Mouse (Mus musculus): ENCODE data around the gene Ncam1.
A peak's percentile ranks its signal among the peaks of the same experiment; 100 is the strongest.

Gene Ncam1

GRCm38 (mm10) chr9:49570731-49571694, 227.7 kb downstream of the Ncam1 start:
- peak in 1 of 2 experiments; percentile 67 for DNase-seq (ENCODE audit: low spot score in 2 of 2)

GRCm38 (mm10) chr9:49570033-49570660, 228.6 kb downstream of the Ncam1 start:
- DNase-seq (ENCODE audit: low spot score in 2 of 2) = peak in 1 of 2 experiments; percentile 36

GRCm38 (mm10) chr9:49565846-49566245, 232.9 kb downstream of the Ncam1 start:
- DNase-seq (ENCODE audit: low spot score in 2 of 2) = no peak

- DNase-seq (ENCODE audit: low spot score in 2 of 2) = no peak
Measured at GRCm38 (mm10) chr9:49558941-49559340, 239.8 kb downstream of the Ncam1 start.

GRCm38 (mm10) chr9:49551353-49551752, 247.4 kb downstream of the Ncam1 start:
- no peak for DNase-seq (ENCODE audit: low spot score in 2 of 2)

GRCm38 (mm10) chr9:49542593-49542992, 256.1 kb downstream of the Ncam1 start:
- no peak for DNase-seq (ENCODE audit: low spot score in 2 of 2)

GRCm38 (mm10) chr9:49537814-49538213, 260.9 kb downstream of the Ncam1 start:
- DNase-seq (ENCODE audit: low spot score in 2 of 2) = peak in 1 of 2 experiments; percentile 46

- no peak for DNase-seq (ENCODE audit: low spot score in 2 of 2)
Measured at GRCm38 (mm10) chr9:49536593-49536992, 262.1 kb downstream of the Ncam1 start.

GRCm38 (mm10) chr9:49534958-49535357, 263.8 kb downstream of the Ncam1 start:
- DNase-seq (ENCODE audit: low spot score in 2 of 2) = no peak

GRCm38 (mm10) chr9:49533912-49534491, 264.7 kb downstream of the Ncam1 start:
- no peak for DNase-seq (ENCODE audit: low spot score in 2 of 2)

GRCm38 (mm10) chr9:49533455-49533854, 265.3 kb downstream of the Ncam1 start:
- no peak for DNase-seq (ENCODE audit: low spot score in 2 of 2)

- no peak for DNase-seq (ENCODE audit: low spot score in 2 of 2)
Measured at GRCm38 (mm10) chr9:49531833-49532232, 266.9 kb downstream of the Ncam1 start.

GRCm38 (mm10) chr9:49531257-49531656, 267.5 kb downstream of the Ncam1 start:
- DNase-seq (ENCODE audit: low spot score in 2 of 2) = no peak

GRCm38 (mm10) chr9:49530739-49531138, 268.0 kb downstream of the Ncam1 start:
- no peak for DNase-seq (ENCODE audit: low spot score in 2 of 2)

- no peak for DNase-seq (ENCODE audit: low spot score in 2 of 2)
Measured at GRCm38 (mm10) chr9:49529366-49529959, 269.3 kb downstream of the Ncam1 start.

GRCm38 (mm10) chr9:49528943-49529342, 269.8 kb downstream of the Ncam1 start:
- DNase-seq (ENCODE audit: low spot score in 2 of 2) = peak in 1 of 2 experiments; percentile 21

- DNase-seq (ENCODE audit: low spot score in 2 of 2) = no peak
Measured at GRCm38 (mm10) chr9:49528026-49528425, 270.7 kb downstream of the Ncam1 start.

GRCm38 (mm10) chr9:49527340-49527739, 271.4 kb downstream of the Ncam1 start:
- DNase-seq (ENCODE audit: low spot score in 2 of 2) = no peak

GRCm38 (mm10) chr9:49524721-49525120, 274.0 kb downstream of the Ncam1 start:
- DNase-seq (ENCODE audit: low spot score in 2 of 2) = no peak

GRCm38 (mm10) chr9:49523881-49524280, 274.8 kb downstream of the Ncam1 start:
- no peak for DNase-seq (ENCODE audit: low spot score in 2 of 2)

GRCm38 (mm10) chr9:49514306-49514705, 284.4 kb downstream of the Ncam1 start:
- no peak for DNase-seq (ENCODE audit: low spot score in 2 of 2)

- no peak for DNase-seq (ENCODE audit: low spot score in 2 of 2)
Measured at GRCm38 (mm10) chr9:49510666-49511065, 288.1 kb downstream of the Ncam1 start.
